Mouse (Mus musculus) myocyte (in vitro differentiated cells): Measurements from ENCODE around the gene A130010J15Rik.

Experiments
- E2F4 ChIP-seq: IDR thresholded peaks from one replicate; pipeline ENCODE4 v1.6.1; 2011; ENCODE audit warnings: mild to moderate bottlenecking, control low read depth, moderate library complexity; ENCODE audit not compliant: insufficient read depth
- MYOD1 ChIP-seq, 3 experiments: IDR thresholded peaks; one replicate each; pipeline ENCODE4 v1.6.1; 2011; ENCODE audit warnings: control low read depth in 2 of 3, low read depth in 2 of 3, mild to moderate bottlenecking in 2 of 3, moderate library complexity in 1 of 3; ENCODE audit not compliant: insufficient read length in 2 of 3, control insufficient read depth in 1 of 3
- MYOG ChIP-seq, 3 experiments: IDR thresholded peaks; one replicate each; pipeline ENCODE4 v1.6.1; 2011; ENCODE audit warnings: control low read depth in 2 of 3, low read depth in 2 of 3, mild to moderate bottlenecking in 2 of 3; ENCODE audit not compliant: insufficient read length in 2 of 3, control insufficient read depth in 1 of 3, insufficient read depth in 1 of 3
- POLR2A ChIP-seq: IDR thresholded peaks from one replicate; pipeline ENCODE4 v1.6.1; 2011; ENCODE audit warnings: low read depth, mild to moderate bottlenecking, control low read depth, moderate library complexity; ENCODE audit not compliant: insufficient read length
- TCF12 ChIP-seq: IDR thresholded peaks from one replicate; pipeline ENCODE4 v1.6.1; 2011; ENCODE audit warnings: mild to moderate bottlenecking, control low read depth; ENCODE audit not compliant: poor library complexity, insufficient read depth, severe bottlenecking

DNA sequence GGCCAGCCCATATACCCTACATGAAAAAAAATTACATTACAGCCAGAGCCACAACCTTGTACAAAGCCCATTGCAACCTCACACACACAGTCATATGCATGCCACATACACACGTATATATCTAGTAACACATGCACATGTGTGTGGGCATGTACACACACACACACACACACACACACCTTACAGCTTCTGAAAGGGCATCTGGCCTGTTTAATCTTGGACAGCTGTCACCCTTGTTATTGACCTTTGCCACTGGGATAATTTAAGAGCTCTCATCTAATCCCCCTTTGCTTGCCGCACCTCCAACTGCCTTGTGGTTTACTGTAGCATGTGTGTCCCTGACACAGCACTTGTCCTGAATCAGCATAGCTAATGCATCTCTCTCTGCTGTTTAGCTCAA is 36.0 kb downstream of the A130010J15Rik start:
- no peak for TF ChIP-seq POLR2A
- TF ChIP-seq E2F4: no peak
- TF ChIP-seq TCF12: peak; percentile 86
- TF ChIP-seq MYOG (IDR thresholded peaks at IDR 0.05; ENCODE audit: control insufficient read depth in 1 of 3, insufficient read depth in 1 of 3, insufficient read length in 2 of 3, low read depth in 2 of 3): peak in 2 of 3 experiments; percentile 68 to 90
- peak; percentile 53 to 81 (median 63) for TF ChIP-seq MYOD1 (IDR thresholded peaks at IDR 0.05; ENCODE audit: control insufficient read depth in 1 of 3, insufficient read length in 2 of 3, low read depth in 2 of 3)
